Mouse (Mus musculus): Measurements from ENCODE around the gene Ank3. TPM values are rescaled to one million over a fixed set of nuclear protein-coding genes. Genes with fewer than 3 reads are reported as not detected.

The Ank3 gene
- polyA plus RNA-seq, 1 experiment from 2014 or later: 38.7 TPM

DNA sequence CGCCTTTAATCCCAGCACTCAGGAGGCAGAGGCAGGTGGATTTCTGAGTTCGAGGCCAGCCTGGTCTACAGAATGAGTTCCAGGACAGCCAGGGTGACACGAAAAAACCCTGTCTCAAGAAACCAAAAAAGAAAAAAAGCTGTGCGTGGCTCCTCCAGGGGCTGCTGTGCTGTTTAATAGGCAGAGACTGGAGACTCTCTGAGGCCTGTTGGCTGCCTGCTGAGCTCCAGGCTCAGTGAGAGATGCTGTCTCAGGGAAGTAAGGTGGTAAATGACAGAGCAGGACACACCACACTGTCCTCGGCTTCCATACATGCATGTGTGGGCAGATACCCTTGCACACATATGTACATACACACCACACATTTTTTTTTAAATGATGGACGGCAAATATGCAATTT, 206.0 kb downstream of the Ank3 start:
- Histone ChIP-seq H3K27me3 (no peaks in the 10 kb centered on the region), H3K4me1 (peaks cover 3% of the 10 kb centered on the region; the same call in 1 of the 2 replicates), H3K4me2 (replicated peaks) (no peak overlapping the region), H3K9me3 (no peaks in the 10 kb centered on the region), H3K36me3 (no peaks in the 10 kb centered on the region), H3K9ac (no peak overlapping the region), H3K27ac (no peak overlapping the region), H3K4me3 (no peak overlapping the region)
- no peak for ATAC-seq (ENCODE audit: insufficient number of reproducible peaks, insufficient read depth, low FRiP score, low TSS enrichment)
- WGBS: 80% methylated on average over 6 of the region's 6 CpGs

DNA sequence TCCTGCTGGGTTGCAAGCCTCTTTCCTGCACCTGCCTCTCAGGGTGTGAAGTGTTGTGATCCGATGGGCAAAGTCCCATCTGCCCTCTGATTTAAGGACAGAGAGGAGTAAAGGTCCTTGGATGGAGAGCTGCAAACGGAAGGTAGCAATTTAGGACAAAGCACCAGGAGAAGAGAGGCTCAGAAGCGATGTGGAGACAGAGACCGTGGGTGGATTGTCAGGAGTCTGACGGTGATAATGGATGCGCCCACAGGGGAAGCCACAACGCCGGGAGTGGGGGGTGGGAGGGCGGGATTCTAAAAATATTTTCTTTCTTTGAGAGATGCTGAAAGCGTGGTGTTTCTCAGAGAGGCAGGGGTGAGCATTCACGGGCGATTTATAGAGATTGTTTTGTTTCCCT, 206.6 kb downstream of the Ank3 start:
- H3K4me3 ChIP-seq: no peak overlapping the region
- H3K9me3 ChIP-seq: no peaks in the 10 kb centered on the region
- H3K4me2 ChIP-seq (replicated peaks): no peak overlapping the region
- H3K4me1 ChIP-seq: peaks cover 3% of the 10 kb centered on the region; the same call in 1 of the 2 replicates
- no peaks in the 10 kb centered on the region for H3K27me3 ChIP-seq
- ATAC-seq (ENCODE audit: insufficient number of reproducible peaks, insufficient read depth, low FRiP score, low TSS enrichment): no peak
- no peak overlapping the region for H3K27ac ChIP-seq
- H3K9ac ChIP-seq: no peak overlapping the region
- no peaks in the 10 kb centered on the region for H3K36me3 ChIP-seq
- 50% methylated on average over 12 of the region's 12 CpGs for WGBS

GRCm38 (mm10) chr10:69607611-69608119, 209.1 kb downstream of the Ank3 start:
- no peaks in the 10 kb centered on the region for H3K9me3 ChIP-seq
- H3K9ac ChIP-seq: no peak overlapping the region
- no peak overlapping the region for H3K4me3 ChIP-seq
- peaks cover 7% of the 10 kb centered on the region for H3K4me1 ChIP-seq
- no peaks in the 10 kb centered on the region for H3K36me3 ChIP-seq
- ATAC-seq (ENCODE audit: insufficient number of reproducible peaks, insufficient read depth, low FRiP score, low TSS enrichment): no peak
- WGBS: 70% methylated on average over 14 of the region's 14 CpGs
- no peak overlapping the region for H3K4me2 ChIP-seq (replicated peaks)
- H3K27ac ChIP-seq: no peak overlapping the region
- H3K27me3 ChIP-seq: no peaks in the 10 kb centered on the region

GRCm38 (mm10) chr10:69611314-69611713, 212.7 kb downstream of the Ank3 start:
- Histone ChIP-seq H3K36me3 (no peaks in the 10 kb centered on the region), H3K4me2 (replicated peaks) (no peak overlapping the region), H3K27me3 (no peaks in the 10 kb centered on the region), H3K4me3 (no peak overlapping the region), H3K9ac (no peak overlapping the region), H3K4me1 (peaks cover 4% of the 10 kb centered on the region; the same call in 1 of the 2 replicates), H3K9me3 (no peaks in the 10 kb centered on the region), H3K27ac (0 out of 2 replicates have a peak overlapping the region, but pooled peaks have one; percentile 23)
- 75% methylated on average over 3 of the region's 3 CpGs for WGBS
- no peak for ATAC-seq (ENCODE audit: insufficient number of reproducible peaks, insufficient read depth, low FRiP score, low TSS enrichment)

DNA sequence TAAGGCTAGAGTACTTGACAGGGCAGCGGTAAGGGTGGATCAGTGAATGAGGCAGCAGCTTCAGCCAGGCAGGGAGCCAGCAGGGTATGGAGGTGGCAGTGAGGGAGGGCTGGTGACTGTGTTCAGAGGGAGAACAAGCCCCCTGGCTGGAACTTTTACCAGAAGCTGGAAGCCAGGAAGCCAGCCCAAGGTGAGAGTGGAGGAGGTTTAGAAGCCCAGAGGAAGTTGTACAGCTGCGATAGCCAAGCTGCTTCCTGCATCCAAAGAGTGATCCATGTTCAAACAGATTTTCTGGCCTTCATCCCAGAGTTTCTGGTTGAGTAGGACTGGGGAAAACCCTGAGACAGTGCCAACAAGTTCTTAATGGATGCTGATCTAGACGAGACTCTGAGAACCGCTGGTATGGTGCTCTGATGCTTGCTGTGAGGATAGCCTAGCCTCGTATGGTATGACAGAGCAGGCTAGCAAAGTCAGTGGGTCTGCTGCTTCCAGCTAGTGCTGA, 213.3 kb downstream of the Ank3 start:
- WGBS: 79% methylated on average over 5 of the region's 5 CpGs

DNA sequence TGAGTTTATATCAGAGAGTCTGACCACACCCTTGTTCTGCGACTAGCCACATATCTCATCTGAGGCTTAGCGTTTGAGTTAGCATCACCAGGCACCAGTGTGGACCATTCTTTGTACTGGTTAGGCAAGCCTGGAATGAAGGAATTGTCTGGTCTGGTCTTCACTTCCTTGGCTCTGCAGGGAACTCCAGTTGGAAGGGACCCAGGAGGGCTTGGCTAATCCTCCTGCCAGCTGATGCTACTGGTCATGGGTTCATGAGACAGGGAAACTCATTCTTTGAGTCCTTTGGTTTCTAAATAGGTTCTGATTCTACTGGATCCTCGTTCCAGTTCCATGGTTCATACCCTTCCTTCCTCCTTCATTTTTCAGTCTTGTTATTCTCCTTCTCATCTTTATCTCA, 218.4 kb downstream of the Ank3 start:
- 89% methylated on average over 3 of the region's 3 CpGs for WGBS
- Histone ChIP-seq H3K27me3 (no peaks in the 10 kb centered on the region), H3K9ac (no peak overlapping the region), H3K4me3 (no peak overlapping the region), H3K36me3 (no peaks in the 10 kb centered on the region), H3K4me1 (peaks cover under 1% of the 10 kb centered on the region; the same call in 1 of the 2 replicates), H3K4me2 (replicated peaks) (no peak overlapping the region), H3K27ac (no peak overlapping the region), H3K9me3 (no peaks in the 10 kb centered on the region)
- no peak for ATAC-seq (ENCODE audit: insufficient number of reproducible peaks, insufficient read depth, low FRiP score, low TSS enrichment)

More for the DNA sequence above, 213.3 kb downstream of the Ank3 start:
- no peaks in the 10 kb centered on the region for H3K36me3 ChIP-seq
- peaks cover 4% of the 10 kb centered on the region; the same call in 1 of the 2 replicates for H3K4me1 ChIP-seq
- H3K4me2 ChIP-seq (replicated peaks): no peak overlapping the region
- no peaks in the 10 kb centered on the region for H3K9me3 ChIP-seq
- no peak overlapping the region for H3K9ac ChIP-seq
- no peaks in the 10 kb centered on the region for H3K27me3 ChIP-seq
- 0 out of 2 replicates have a peak, but pooled peaks have one; percentile 10 for ATAC-seq (ENCODE audit: insufficient number of reproducible peaks, insufficient read depth, low FRiP score, low TSS enrichment)
- H3K4me3 ChIP-seq: no peak overlapping the region
- H3K27ac ChIP-seq: 0 out of 2 replicates have a peak overlapping the region, but pooled peaks have one; percentile 23

GRCm38 (mm10) chr10:69617537-69618112, 219.1 kb downstream of the Ank3 start:
- H3K9ac ChIP-seq: no peak overlapping the region
- H3K4me3 ChIP-seq: no peak overlapping the region
- WGBS: 84% methylated on average over 16 of the region's 16 CpGs
- no peaks in the 10 kb centered on the region for H3K27me3 ChIP-seq
- ATAC-seq (ENCODE audit: insufficient number of reproducible peaks, insufficient read depth, low FRiP score, low TSS enrichment): no peak
- no peaks in the 10 kb centered on the region for H3K9me3 ChIP-seq
- no peaks in the 10 kb centered on the region for H3K4me1 ChIP-seq
- no peak overlapping the region for H3K27ac ChIP-seq
- H3K36me3 ChIP-seq: no peaks in the 10 kb centered on the region
- H3K4me2 ChIP-seq (replicated peaks): no peak overlapping the region

DNA sequence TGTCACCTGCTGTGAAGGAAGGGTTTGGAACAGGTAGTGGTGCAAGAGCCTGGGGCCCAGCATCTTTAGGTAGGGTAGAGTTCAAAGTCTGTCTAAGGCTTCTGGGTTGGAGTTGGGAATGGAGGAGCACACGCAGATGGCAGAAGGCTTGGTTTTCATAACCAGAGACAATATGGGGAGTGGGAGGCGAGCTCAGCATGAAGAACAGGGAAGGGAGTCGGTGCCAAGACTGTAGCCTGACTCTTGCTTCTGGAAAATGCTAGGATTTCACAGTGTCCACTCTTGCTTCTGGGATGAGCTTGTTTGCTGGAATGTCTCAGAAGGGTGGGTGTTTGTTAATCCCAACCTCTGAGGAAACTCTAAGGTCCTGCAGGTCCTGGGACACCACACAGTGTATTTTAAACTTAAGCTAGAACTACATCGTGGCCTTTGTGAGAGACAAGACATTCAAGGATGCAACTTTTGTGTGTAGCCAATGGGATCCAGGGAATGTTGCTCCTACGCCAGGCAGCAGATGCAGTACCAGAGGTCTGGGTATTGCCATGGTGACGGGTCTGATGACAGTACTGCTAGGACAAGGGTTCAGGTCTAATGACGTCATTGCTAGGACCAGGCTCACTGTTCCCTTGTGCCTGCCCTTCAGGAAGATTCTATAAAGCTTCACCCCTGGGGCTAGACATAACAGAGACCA, 222.3 kb downstream of the Ank3 start:
- no peak overlapping the region for H3K4me3 ChIP-seq
- H3K36me3 ChIP-seq: no peaks in the 10 kb centered on the region
- H3K4me1 ChIP-seq: no peaks in the 10 kb centered on the region
- H3K9ac ChIP-seq: no peak overlapping the region
- no peaks in the 10 kb centered on the region for H3K27me3 ChIP-seq
- 80% methylated on average over 7 of the region's 7 CpGs for WGBS
- ATAC-seq (ENCODE audit: insufficient number of reproducible peaks, insufficient read depth, low FRiP score, low TSS enrichment): no peak
- no peak overlapping the region for H3K4me2 ChIP-seq (replicated peaks)
- no peaks in the 10 kb centered on the region for H3K9me3 ChIP-seq
- no peak overlapping the region for H3K27ac ChIP-seq

DNA sequence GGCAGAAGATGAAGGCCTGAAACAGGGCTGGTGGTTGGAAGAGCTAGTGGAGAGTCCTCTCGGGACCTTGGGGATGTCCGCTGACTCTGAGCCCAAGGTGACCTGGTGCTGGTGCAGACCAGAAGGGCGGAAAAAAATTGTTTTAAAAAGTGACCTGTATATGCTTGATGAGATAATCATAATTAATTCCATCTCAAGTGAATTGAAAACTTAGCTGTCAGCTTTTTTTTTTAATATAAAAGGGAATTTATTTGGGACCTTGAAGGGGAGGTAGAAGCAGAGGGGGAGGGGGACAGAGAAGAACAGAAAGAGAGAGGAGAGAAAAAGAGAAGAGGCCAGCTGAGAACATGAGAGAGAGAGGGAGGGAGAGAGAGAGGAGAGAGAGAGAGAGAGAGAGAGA, 229.2 kb downstream of the Ank3 start:
- H3K27me3 ChIP-seq: no peaks in the 10 kb centered on the region
- H3K36me3 ChIP-seq: no peaks in the 10 kb centered on the region
- 89% methylated on average over 3 of the region's 3 CpGs for WGBS
- no peak overlapping the region for H3K27ac ChIP-seq
- no peak overlapping the region for H3K4me2 ChIP-seq (replicated peaks)
- no peaks in the 10 kb centered on the region for H3K9me3 ChIP-seq
- H3K9ac ChIP-seq: no peak overlapping the region
- no peak overlapping the region for H3K4me3 ChIP-seq
- no peak for ATAC-seq (ENCODE audit: insufficient number of reproducible peaks, insufficient read depth, low FRiP score, low TSS enrichment)
- no peaks in the 10 kb centered on the region for H3K4me1 ChIP-seq

GRCm38 (mm10) chr10:69628743-69629142, 230.2 kb downstream of the Ank3 start:
- no peaks in the 10 kb centered on the region for H3K9me3 ChIP-seq
- H3K4me1 ChIP-seq: no peaks in the 10 kb centered on the region
- no peak overlapping the region for H3K27ac ChIP-seq
- no peaks in the 10 kb centered on the region for H3K27me3 ChIP-seq
- H3K4me2 ChIP-seq (replicated peaks): no peak overlapping the region
- no peak overlapping the region for H3K4me3 ChIP-seq
- no peaks in the 10 kb centered on the region for H3K36me3 ChIP-seq
- ATAC-seq (ENCODE audit: insufficient number of reproducible peaks, insufficient read depth, low FRiP score, low TSS enrichment): no peak
- WGBS: 39% methylated on average over 6 of the region's 6 CpGs
- no peak overlapping the region for H3K9ac ChIP-seq

DNA sequence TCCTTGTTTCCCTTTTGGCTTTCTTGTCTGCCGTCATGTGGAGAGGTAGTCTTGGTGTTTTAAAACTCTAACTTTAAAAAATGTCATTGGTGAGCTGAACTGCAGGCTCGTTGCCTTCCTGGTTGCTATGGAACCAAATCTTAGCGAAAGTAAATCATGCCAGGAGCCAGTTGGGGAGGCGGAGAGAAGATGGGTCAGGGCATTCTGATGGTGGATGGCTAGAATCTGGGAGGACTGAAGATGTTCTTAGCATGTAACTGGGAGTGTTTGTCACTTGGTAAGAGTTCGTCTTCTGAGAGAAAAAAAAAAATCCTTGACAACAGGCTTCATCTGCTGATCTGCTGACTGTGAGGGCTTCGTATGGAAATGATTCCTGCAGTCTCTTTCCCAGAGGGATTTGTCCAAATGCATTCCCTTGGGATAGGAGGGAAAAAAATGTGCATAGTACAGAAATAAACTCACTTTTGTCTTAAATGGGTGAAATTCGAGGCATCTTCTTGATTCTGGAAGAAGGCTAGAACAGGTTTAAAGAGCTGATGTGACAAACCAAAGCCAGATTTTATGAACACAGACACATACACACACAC, 232.3 kb downstream of the Ank3 start:
- H3K27me3 ChIP-seq: no peaks in the 10 kb centered on the region
- no peaks in the 10 kb centered on the region for H3K9me3 ChIP-seq
- no peak overlapping the region for H3K4me3 ChIP-seq
- no peak overlapping the region for H3K9ac ChIP-seq
- WGBS: 54% methylated on average over 7 of the region's 7 CpGs
- H3K4me2 ChIP-seq (replicated peaks): no peak overlapping the region
- no peaks in the 10 kb centered on the region for H3K36me3 ChIP-seq
- no peak overlapping the region for H3K27ac ChIP-seq
- peaks cover 15% of the 10 kb centered on the region for H3K4me1 ChIP-seq
- no peak for ATAC-seq (ENCODE audit: insufficient number of reproducible peaks, insufficient read depth, low FRiP score, low TSS enrichment)

DNA sequence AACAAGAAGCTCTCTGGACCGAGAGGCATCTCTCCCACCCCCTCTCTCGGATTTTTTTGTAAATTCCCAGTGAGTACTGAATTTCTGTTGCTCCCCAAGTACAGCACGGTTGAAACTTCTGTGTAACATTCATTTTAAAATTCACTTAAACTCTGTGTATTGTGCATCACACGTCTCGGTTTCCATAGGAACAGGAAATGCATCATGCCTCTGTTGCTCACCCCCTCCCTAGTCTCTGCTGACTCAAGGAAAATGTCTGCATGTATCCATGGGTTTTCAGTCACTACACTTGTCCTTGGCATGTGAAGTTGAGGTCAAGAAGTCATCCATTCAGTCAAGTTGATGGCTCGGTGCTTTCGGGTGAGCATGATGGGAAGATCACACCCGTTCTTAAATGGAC, 234.3 kb downstream of the Ank3 start:
- no peaks in the 10 kb centered on the region for H3K9me3 ChIP-seq
- H3K4me2 ChIP-seq (replicated peaks): no peak overlapping the region
- no peaks in the 10 kb centered on the region for H3K27me3 ChIP-seq
- H3K9ac ChIP-seq: no peak overlapping the region
- no peak overlapping the region for H3K27ac ChIP-seq
- ATAC-seq (ENCODE audit: insufficient number of reproducible peaks, insufficient read depth, low FRiP score, low TSS enrichment): no peak
- no peak overlapping the region for H3K4me3 ChIP-seq
- no peaks in the 10 kb centered on the region for H3K36me3 ChIP-seq
- 87% methylated on average over 8 of the region's 8 CpGs for WGBS
- H3K4me1 ChIP-seq: peaks cover 21% of the 10 kb centered on the region
